Comparison of ENCODE assay signal across 25 mouse cellular contexts in genomic region chr3:42570364-42571024, GRCm38 (mm10).
A peak's percentile ranks its signal among the peaks of the same experiment; 100 is the strongest.
DNase-seq lines count a peak whose midpoint lies in the region; ATAC-seq and TF ChIP-seq lines count a peak whose summit lies in the region.
"Had no signal": no experiment of that assay in that cellular context is flagged by ENCODE, and none has a peak within 500 bp of the region (broad histone marks: within the 10 kb centered on the region; RNA-seq: fewer than 3 reads in every experiment).

No protein-coding gene starts in this region.

- no peak for TF ChIP-seq CTCF in hindbrain, postnatal 0 days (IDR thresholded peaks at IDR 0.05; ENCODE audit: low read depth)

- no peak for ATAC-seq in forebrain, embryonic 14.5 days
- ATAC-seq in midbrain, embryonic 12.5 days (ENCODE audit: low FRiP score, low read depth): peak; percentile 50; the same call in 1 of the 2 replicates
- ATAC-seq in hindbrain, postnatal 0 days: no peak
- peak; percentile 51 for ATAC-seq in neural tube, embryonic 15.5 days (ENCODE audit: low FRiP score)
- ATAC-seq in heart, embryonic 12.5 days (ENCODE audit: insufficient number of reproducible peaks, low FRiP score): no peak
- ATAC-seq: inflammation-experienced regulatory T-cells, adult 6 months; lung, postnatal 0 days had no signal

- WGBS in forebrain, embryonic 14.5 days: 76% methylated on average over 3 of the region's 3 CpGs
- WGBS in forebrain, embryonic 10.5 days: 91% methylated on average over 3 of the region's 3 CpGs
- 72% methylated on average over 3 of the region's 3 CpGs for WGBS in midbrain, embryonic 12.5 days
- 87% methylated on average over 3 of the region's 3 CpGs for WGBS in midbrain, embryonic 10.5 days
- WGBS in hindbrain, postnatal 0 days: 50% methylated on average over 3 of the region's 3 CpGs
- 47% methylated on average over 3 of the region's 3 CpGs for WGBS in neural tube, embryonic 15.5 days
- 80% methylated on average over 3 of the region's 3 CpGs for WGBS in heart, embryonic 12.5 days

- H3K36me3 ChIP-seq in forebrain, embryonic 14.5 days (ENCODE audit: control insufficient read depth, insufficient read depth, low read length): no peaks in the 10 kb centered on the region
- no peaks in the 10 kb centered on the region for H3K36me3 ChIP-seq in forebrain, embryonic 10.5 days (replicated peaks)
- H3K36me3 ChIP-seq in midbrain, embryonic 12.5 days: no peaks in the 10 kb centered on the region
- no peaks in the 10 kb centered on the region for H3K36me3 ChIP-seq in midbrain, embryonic 10.5 days
- H3K36me3 ChIP-seq in hindbrain, postnatal 0 days (ENCODE audit: insufficient read depth, low read length): no peaks in the 10 kb centered on the region
- H3K36me3 ChIP-seq in neural tube, embryonic 15.5 days: no peaks in the 10 kb centered on the region
- no peaks in the 10 kb centered on the region for H3K36me3 ChIP-seq in heart, embryonic 12.5 days
- H3K36me3 ChIP-seq: embryonic facial prominence, embryonic 12.5 days; G1E; heart, embryonic 10.5 days had no signal

- no peaks in the 10 kb centered on the region for H3K27me3 ChIP-seq in forebrain, embryonic 14.5 days (replicated peaks; ENCODE audit: control insufficient read depth, insufficient read depth, low read length)
- no peaks in the 10 kb centered on the region for H3K27me3 ChIP-seq in forebrain, embryonic 10.5 days (ENCODE audit: poor library complexity, severe bottlenecking)
- H3K27me3 ChIP-seq in midbrain, embryonic 12.5 days: no peaks in the 10 kb centered on the region
- no peaks in the 10 kb centered on the region for H3K27me3 ChIP-seq in midbrain, embryonic 10.5 days (ENCODE audit: low read depth, poor library complexity, severe bottlenecking)
- no peaks in the 10 kb centered on the region for H3K27me3 ChIP-seq in hindbrain, postnatal 0 days (ENCODE audit: insufficient read depth, low read length)
- H3K27me3 ChIP-seq in neural tube, embryonic 15.5 days (replicated peaks): no peaks in the 10 kb centered on the region
- no peaks in the 10 kb centered on the region for H3K27me3 ChIP-seq in heart, embryonic 12.5 days (replicated peaks)
- H3K27me3 ChIP-seq: embryonic facial prominence, embryonic 12.5 days had no signal

- H3K4me3 ChIP-seq in forebrain, embryonic 14.5 days (ENCODE audit: low read depth, low read length): no peak overlapping the region
- H3K4me3 ChIP-seq in forebrain, embryonic 10.5 days: no peak overlapping the region
- H3K4me3 ChIP-seq in midbrain, embryonic 12.5 days: no peak overlapping the region
- H3K4me3 ChIP-seq in midbrain, embryonic 10.5 days: no peak overlapping the region
- no peak overlapping the region for H3K4me3 ChIP-seq in hindbrain, postnatal 0 days (ENCODE audit: low read length)
- no peak overlapping the region for H3K4me3 ChIP-seq in neural tube, embryonic 15.5 days (replicated peaks)
- no peak overlapping the region for H3K4me3 ChIP-seq in heart, embryonic 12.5 days
- H3K4me3 ChIP-seq: embryonic facial prominence, embryonic 12.5 days; erythroblast, embryonic 14.5 days; heart, embryonic 10.5 days; myocyte had no signal

- H3K9me3 ChIP-seq in forebrain, embryonic 14.5 days (replicated peaks; ENCODE audit: control insufficient read depth, low read length): no peaks in the 10 kb centered on the region
- no peaks in the 10 kb centered on the region for H3K9me3 ChIP-seq in forebrain, embryonic 10.5 days
- no peaks in the 10 kb centered on the region for H3K9me3 ChIP-seq in midbrain, embryonic 12.5 days
- H3K9me3 ChIP-seq in midbrain, embryonic 10.5 days (replicated peaks): no peaks in the 10 kb centered on the region
- no peaks in the 10 kb centered on the region for H3K9me3 ChIP-seq in hindbrain, postnatal 0 days (ENCODE audit: low read length)
- H3K9me3 ChIP-seq in neural tube, embryonic 15.5 days (replicated peaks): no peaks in the 10 kb centered on the region
- H3K9me3 ChIP-seq in heart, embryonic 12.5 days (replicated peaks): no peaks in the 10 kb centered on the region
- H3K9me3 ChIP-seq: embryonic facial prominence, embryonic 12.5 days; G1E; heart, embryonic 10.5 days had no signal

- DNase-seq in forebrain, embryonic 14.5 days (ENCODE audit: low spot score): peak; percentile 1
- no peak for DNase-seq in forebrain, embryonic 10.5 days (ENCODE audit: extremely low spot score, low spot score)
- DNase-seq in midbrain, embryonic 10.5 days (ENCODE audit: low spot score): no peak
- peak; percentile 4 for DNase-seq in hindbrain, postnatal 0 days (ENCODE audit: low spot score)
- DNase-seq in gastrocnemius, postnatal 4 days (ENCODE audit: low spot score in 2 of 2): no peak
- DNase-seq: adrenal gland, postnatal 25 days; cerebellum, adult 2 months; gastrocnemius, postnatal 14 days; heart, postnatal 14 days; kidney, adult 2 months; kidney, postnatal 10 days; layer of hippocampus, postnatal 36 days; left cerebral cortex, postnatal 4 days; liver; thymus, postnatal 14 days had no signal

- no peak overlapping the region for H3K4me2 ChIP-seq in forebrain, embryonic 14.5 days (ENCODE audit: low read length)
- no peak overlapping the region for H3K4me2 ChIP-seq in midbrain, embryonic 12.5 days (replicated peaks)
- H3K4me2 ChIP-seq in hindbrain, postnatal 0 days (ENCODE audit: low read depth, low read length): no peak overlapping the region
- no peak overlapping the region for H3K4me2 ChIP-seq in neural tube, embryonic 15.5 days
- no peak overlapping the region for H3K4me2 ChIP-seq in heart, embryonic 12.5 days
- H3K4me2 ChIP-seq: embryonic facial prominence, embryonic 12.5 days had no signal

- H3K4me1 ChIP-seq in forebrain, embryonic 14.5 days (ENCODE audit: control insufficient read depth, insufficient read depth, low read length): 0 out of 2 replicates have a peak, but pooled peaks cover 8% of the 10 kb centered on the region
- H3K4me1 ChIP-seq in forebrain, embryonic 10.5 days: peaks cover 23% of the 10 kb centered on the region
- H3K4me1 ChIP-seq in midbrain, embryonic 12.5 days: peaks cover 13% of the 10 kb centered on the region
- H3K4me1 ChIP-seq in midbrain, embryonic 10.5 days: peaks cover 20% of the 10 kb centered on the region
- H3K4me1 ChIP-seq in hindbrain, postnatal 0 days (ENCODE audit: insufficient read depth, low read length): no peaks in the 10 kb centered on the region
- H3K4me1 ChIP-seq in neural tube, embryonic 15.5 days: peaks cover 4% of the 10 kb centered on the region; the same call in 1 of the 2 replicates
- H3K4me1 ChIP-seq in heart, embryonic 12.5 days (replicated peaks): no peaks in the 10 kb centered on the region
- H3K4me1 ChIP-seq: heart, embryonic 10.5 days had no signal

- no peak overlapping the region for H3K9ac ChIP-seq in forebrain, embryonic 14.5 days (ENCODE audit: low read length)
- no peak overlapping the region for H3K9ac ChIP-seq in midbrain, embryonic 12.5 days (replicated peaks)
- H3K9ac ChIP-seq in hindbrain, postnatal 0 days (replicated peaks; ENCODE audit: low read length): no peak overlapping the region
- no peak overlapping the region for H3K9ac ChIP-seq in neural tube, embryonic 15.5 days (replicated peaks)
- H3K9ac ChIP-seq in heart, embryonic 12.5 days: no peak overlapping the region
- H3K9ac ChIP-seq: embryonic facial prominence, embryonic 12.5 days had no signal

- H3K27ac ChIP-seq in forebrain, embryonic 14.5 days (ENCODE audit: low read depth, low read length): no peak overlapping the region
- H3K27ac ChIP-seq in forebrain, embryonic 10.5 days: no peak overlapping the region
- H3K27ac ChIP-seq in midbrain, embryonic 12.5 days (replicated peaks): no peak overlapping the region
- no peak overlapping the region for H3K27ac ChIP-seq in midbrain, embryonic 10.5 days (replicated peaks)
- no peak overlapping the region for H3K27ac ChIP-seq in hindbrain, postnatal 0 days
- H3K27ac ChIP-seq in neural tube, embryonic 15.5 days (replicated peaks): no peak overlapping the region
- no peak overlapping the region for H3K27ac ChIP-seq in heart, embryonic 12.5 days (ENCODE audit: poor library complexity, severe bottlenecking)
- H3K27ac ChIP-seq: embryonic facial prominence, embryonic 12.5 days; heart, embryonic 10.5 days had no signal

Comparison
In these comparisons a context has a peak if more than half of its experiments do, and no peak if none do; other contexts are left out.
1. DNase-seq: peak in forebrain, embryonic 14.5 days (single experiment) and hindbrain, postnatal 0 days (single experiment); none in forebrain, embryonic 10.5 days (single experiment), midbrain, embryonic 10.5 days (single experiment) and gastrocnemius, postnatal 4 days (0 of 2).
2. ATAC-seq: peak in midbrain, embryonic 12.5 days (single experiment) and neural tube, embryonic 15.5 days (single experiment); none in forebrain, embryonic 14.5 days (single experiment), hindbrain, postnatal 0 days (single experiment) and heart, embryonic 12.5 days (single experiment).